Mouse (Mus musculus) layer of hippocampus, postnatal 14 days (tissue): ENCODE measurements around the gene Tcl1b4. TPM values are rescaled to one million over a fixed set of nuclear protein-coding genes. Genes with fewer than 3 reads are reported as not detected.
A peak's percentile ranks its signal among the peaks of the same experiment; 100 is the strongest.
"Not testable (repeated sequence)": the region's sequence is repeated elsewhere in the genome, so short reads cannot be mapped to it uniquely, and the experiment has no call there.

Source experiments
- DNase-seq, 2 experiments: peaks; one replicate each; pipeline ENCODE4 v3.0.0; 2021 to 2022; ENCODE audit warnings: low spot score in 2 of 2, mixed read lengths in 1 of 2
- long read RNA-seq, 2 experiments: library from polyadenylated mRNA; stranded (forward); transcript quantifications; one replicate each; pipeline ENCODE4 v2.0.0; 2021
- total RNA-seq, 2 experiments: library from RNA; stranded (reverse); gene quantifications; 2 replicates each; pipeline ENCODE4 v1.2.3; 2021

Tcl1b4 gene
- not detected for total RNA-seq
- long read RNA-seq, experiment 1: 0 reads
- long read RNA-seq, experiment 2: 0 reads

GRCm38 (mm10) chr12:105201657-105202056 is at the start of gene Tcl1b4:
Gene Tcl1b4, plus strand, starts transcription at chr12:105201957.
- not testable (repeated sequence) for DNase-seq

- not testable (repeated sequence) for DNase-seq
Observed at GRCm38 (mm10) chr12:105155286-105155685, 46.5 kb upstream of the Tcl1b4 start.

DNA sequence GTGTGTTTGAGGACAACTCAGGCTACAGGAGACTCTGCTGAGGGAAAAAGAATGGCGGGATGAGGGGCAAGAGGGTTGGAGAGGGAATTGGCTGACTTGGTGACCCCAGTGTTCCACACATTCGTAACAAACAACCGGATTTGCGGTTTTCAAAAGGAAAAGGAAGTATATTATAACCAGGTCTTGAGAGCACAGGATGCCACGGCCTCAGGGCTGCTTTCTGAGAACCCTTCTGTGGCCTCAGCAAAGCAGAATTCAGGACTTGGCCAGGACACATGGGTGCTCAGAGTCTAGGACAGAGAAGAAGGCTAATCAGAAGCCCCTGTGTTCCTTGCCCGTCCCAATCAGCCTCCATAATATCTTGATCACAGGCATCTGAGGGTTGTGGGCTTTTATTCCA is 42.9 kb upstream of the Tcl1b4 start:
- no peak for DNase-seq

GRCm38 (mm10) chr12:105159390-105159789 is 42.4 kb upstream of the Tcl1b4 start, which contains the start of gene Tcl1b1:
Gene Tcl1b1, plus strand, starts transcription at chr12:105159690.
- DNase-seq: no peak

DNA sequence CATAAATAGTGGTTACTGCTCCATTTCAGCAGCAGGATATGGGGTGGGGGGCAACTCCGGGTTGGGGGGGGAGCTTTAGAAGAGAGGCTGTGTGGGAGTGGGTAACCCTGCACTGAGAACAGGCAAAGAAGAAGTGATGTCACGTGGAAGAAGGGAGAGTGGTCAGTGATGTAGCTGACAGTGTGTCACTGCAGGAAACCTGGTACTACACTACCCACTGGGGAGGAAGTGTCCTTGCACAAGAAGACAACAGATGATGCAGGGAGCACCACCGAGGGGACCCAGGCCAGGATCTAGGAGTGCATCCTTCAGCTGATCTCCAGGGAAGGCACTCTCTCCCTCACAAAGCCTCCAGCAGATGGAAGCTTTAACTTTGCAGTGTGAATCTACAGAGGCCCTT is 35.0 kb upstream of the Tcl1b4 start:
- DNase-seq: no peak

DNA sequence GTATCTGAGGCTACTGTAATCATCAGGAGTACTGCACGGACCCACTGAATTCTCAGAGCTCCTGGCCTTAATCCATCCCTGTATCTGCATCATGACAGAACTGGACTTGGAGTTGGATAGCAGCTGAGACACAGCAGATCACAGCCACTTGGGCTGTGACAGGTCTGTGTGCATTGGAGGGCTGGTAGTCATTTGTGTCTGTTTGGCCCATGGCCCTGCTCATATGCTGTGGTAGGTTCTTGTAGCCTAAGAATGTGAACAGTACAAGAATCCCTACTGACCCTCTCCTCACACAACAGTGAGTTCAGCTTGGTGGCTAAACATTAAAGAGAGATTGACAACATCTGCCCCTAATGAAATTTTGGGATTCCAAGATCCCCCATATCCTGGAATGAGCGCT is 28.4 kb upstream of the Tcl1b4 start:
- no peak for DNase-seq

GRCm38 (mm10) chr12:105174318-105174717 is 27.4 kb upstream of the Tcl1b4 start:
- DNase-seq: peak; percentile 11 to 29

DNA sequence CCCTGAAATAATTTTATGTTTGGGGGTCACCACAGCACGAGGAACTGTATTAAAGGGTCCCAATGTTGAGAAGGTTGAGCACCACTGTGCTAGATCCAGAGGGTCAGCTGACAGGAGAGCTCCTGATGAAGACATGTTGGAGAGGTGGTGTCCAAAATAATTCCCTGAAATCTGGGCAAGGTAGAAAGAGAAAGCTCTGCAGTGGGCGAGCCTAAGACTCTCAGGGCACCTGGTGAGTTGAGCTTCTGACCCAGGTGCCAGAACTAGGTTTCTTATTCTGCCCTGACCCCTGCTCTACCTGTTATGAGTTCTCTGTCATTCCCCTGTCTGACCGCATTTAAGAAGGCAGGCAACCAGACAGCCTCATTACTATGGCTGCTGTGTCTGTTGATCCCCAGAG is 25.7 kb upstream of the Tcl1b4 start, which contains the start of gene Tcl1b5:
Tcl1b5 (plus strand) TSS at position 301 of the 400 bp plus-strand sequence.
- not testable (repeated sequence) for DNase-seq

GRCm38 (mm10) chr12:105181040-105181644 is 20.6 kb upstream of the Tcl1b4 start:
- not testable (repeated sequence) for DNase-seq

- DNase-seq: not testable (repeated sequence)
Observed at GRCm38 (mm10) chr12:105188980-105189379, 12.8 kb upstream of the Tcl1b4 start.

DNA sequence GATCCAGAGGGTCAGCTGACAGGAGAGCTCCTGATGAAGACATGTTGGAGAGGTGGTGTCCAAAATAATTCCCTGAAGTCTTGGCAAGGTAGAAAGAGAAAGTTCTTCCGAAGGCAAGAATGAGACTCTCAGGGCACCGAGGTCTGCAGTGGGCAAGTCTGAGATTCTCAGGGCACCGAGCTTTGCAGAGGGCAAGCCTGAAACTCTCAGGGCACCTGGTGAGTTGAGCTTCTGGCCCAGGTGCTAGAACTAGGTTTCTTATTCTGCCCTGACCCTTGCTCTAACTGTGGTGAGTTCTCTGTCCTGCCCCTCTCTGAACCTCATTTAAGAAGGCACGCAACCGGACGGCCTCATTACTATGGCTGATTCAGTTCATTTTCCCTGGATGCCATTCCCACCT is 11.0 kb upstream of the Tcl1b4 start, which contains the start of gene Tcl1b3:
Tcl1b3 (plus strand) TSS at position 301 of the 400 bp plus-strand sequence.
- not testable (repeated sequence) for DNase-seq

DNA sequence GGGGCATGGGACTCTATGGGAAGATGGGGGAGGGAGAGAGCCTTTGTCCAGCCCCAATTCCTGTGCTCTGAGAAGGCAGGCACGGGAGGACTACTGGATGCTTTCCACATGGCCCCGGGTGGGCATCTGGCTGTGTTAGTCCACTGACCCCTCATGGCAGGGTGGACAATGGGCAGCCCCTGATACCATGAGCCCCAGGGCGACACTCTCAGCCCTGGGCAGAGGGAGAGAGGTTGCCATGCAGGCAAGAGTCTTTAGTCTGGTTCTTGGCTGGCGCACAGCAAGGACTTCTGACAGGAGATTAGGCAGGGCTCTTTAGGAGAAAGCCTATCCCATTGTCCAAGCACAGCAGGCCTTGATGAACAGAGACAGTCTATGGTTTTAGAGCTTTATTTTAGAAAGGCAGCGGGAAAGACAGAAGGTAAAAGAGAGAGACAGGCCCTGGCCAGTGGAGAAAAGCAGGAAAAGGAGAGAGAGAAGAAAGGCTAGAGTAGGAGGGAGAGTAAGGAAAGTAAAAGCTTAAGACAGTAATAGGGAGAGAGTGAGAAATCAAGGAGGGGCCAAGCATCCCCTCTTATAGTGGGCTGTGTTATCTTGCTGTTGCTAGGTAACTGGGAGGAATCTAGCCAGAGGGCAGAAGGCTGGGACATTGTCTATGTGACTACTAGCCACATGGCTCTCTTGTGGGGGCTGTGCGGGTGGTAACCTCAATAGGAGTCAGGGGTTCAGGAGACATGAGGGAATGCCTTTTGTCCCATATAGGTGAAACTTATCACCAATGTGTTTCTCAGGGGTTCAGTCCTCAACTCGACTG is 1.9 kb upstream of the Tcl1b4 start:
- not testable (repeated sequence) for DNase-seq

GRCm38 (mm10) chr12:105207071-105207470 is 5.3 kb downstream of the Tcl1b4 start:
- DNase-seq: no peak

- no peak for DNase-seq
Observed at GRCm38 (mm10) chr12:105208441-105208840, 6.7 kb downstream of the Tcl1b4 start.

DNA sequence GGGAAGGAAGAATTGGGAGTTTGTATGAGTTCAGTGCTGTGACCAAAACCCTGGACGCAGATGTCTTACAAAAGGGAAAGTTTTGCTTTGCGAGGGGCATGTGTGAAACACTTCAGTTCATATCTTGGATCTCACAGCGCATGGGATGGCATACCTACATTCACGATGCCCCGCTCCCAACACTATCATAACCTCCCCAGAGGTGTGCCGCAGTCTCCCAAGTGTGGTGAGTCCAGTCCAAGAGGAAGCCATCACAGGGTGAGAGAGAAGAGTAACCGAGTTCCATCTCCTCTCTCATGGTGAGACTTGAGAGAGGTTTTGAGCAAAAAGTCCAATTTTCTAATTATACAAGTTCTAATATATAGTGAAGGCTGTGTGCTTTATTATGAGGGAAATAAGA is 7.5 kb downstream of the Tcl1b4 start:
- no peak for DNase-seq

GRCm38 (mm10) chr12:105217101-105217760 is 15.5 kb downstream of the Tcl1b4 start:
- no peak for DNase-seq

DNA sequence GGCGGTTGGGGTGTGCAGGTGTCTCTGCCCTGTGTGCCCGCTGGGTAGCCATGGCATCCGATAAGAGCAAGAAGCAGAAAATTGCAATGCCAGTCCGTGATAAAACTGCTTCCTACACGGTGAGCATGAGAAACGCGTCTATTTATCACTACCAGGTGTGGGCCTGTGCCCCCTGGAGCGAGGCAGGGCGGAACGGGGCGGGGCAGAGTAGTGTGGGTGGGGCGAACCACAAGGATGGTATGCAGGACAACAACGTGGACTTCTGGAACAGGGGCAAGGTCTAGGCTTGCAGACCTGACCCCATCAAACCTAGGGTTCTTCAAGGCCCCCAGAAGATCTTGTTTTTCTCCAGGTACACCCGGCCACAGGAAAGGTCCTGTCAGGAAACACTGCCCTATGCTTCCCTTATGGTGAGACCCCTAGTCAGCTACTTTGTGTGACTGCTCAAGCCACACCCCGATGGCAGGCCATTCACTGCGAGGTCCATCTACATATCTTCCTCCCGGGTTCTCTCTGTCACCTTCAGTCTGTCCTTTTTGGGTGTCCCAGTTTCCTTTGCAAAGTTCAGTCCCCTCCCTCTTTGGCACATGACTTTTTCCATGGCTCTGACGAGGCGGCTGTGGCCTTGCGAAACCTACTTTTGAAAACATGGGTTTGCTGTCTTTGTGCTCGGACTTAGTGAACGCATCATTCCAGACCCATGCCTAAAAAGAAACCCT is 21.0 kb downstream of the Tcl1b4 start, which contains the start of gene Tcl1:
Tcl1 (minus strand) TSS at position 193 of the 719 bp plus-strand sequence.
- no peak for DNase-seq

DNA sequence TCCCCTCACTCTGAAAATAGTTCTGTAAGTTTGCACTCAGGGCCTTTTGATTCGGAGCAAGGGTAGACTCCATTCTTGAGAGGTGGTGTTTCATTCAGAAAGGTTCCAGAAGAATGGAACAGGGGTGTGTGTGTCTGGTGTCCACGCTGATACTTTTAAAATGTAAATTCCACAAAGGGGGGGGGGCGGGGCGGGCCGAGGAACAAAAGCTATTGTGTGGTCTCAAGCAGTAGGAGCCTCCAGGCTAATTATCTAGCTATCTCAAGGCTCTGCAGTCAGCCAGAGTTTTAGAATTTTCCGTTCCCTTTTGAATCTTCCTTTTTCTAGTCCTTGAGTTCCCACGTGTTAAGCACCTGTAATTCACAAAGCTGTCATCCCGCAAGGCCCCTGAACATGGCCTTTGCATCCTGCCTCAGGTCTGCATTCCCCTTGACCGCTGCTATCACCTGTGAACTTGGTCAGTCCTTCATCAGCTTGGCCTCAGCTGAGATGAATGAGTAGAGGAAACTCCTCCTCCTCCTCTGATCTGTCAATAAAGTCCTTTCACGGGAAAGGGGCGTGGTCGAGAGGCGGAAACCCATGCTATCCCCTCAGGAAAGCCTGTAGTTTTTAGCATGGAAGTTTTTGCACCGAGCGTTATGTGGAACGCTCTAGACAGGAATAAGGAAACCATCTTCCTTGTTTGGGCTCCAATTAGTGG is 23.0 kb downstream of the Tcl1b4 start:
- DNase-seq: no peak

- no peak for DNase-seq
Observed at GRCm38 (mm10) chr12:105234362-105234761, 32.6 kb downstream of the Tcl1b4 start.

DNA sequence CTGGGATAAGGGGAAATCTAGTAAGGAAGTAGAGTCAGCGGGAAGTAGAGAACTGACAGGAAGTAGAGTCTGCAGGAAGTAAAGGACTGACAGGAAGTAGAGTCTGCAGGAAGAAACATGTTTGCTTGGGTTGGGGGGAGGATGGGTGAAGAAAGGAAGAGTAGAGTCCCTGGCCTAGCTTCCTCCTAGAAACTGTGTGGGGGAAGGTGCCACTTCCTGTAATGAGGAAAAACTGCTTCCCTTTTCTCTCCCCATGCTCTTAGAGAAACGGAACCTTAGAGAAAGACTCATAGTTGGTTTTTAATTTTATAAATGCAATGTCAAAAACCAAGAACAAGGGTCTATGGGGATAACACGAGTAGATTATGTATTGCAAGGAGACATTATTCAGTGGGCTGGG is 33.3 kb downstream of the Tcl1b4 start:
- no peak for DNase-seq
